Mouse (Mus musculus): ENCODE measurements around the gene Orm2.
A peak's percentile ranks its signal among the peaks of the same experiment; 100 is the strongest.
"Not testable (repeated sequence)": the region's sequence is repeated elsewhere in the genome, so short reads cannot be mapped to it uniquely, and the experiment has no call there.

The Orm2 gene

GRCm38 (mm10) chr4:63362150-63362549, at the start of gene Orm2:
TSS of gene Orm2 (plus strand) at chr4:63362449.
- DNase-seq = no peak

- DNase-seq = no peak
Measured at GRCm38 (mm10) chr4:63314063-63314462, 48.2 kb upstream of the Orm2 start.

- no peak for DNase-seq
Measured at GRCm38 (mm10) chr4:63316076-63316746, 46.0 kb upstream of the Orm2 start.

- not testable (repeated sequence) for DNase-seq
Measured at GRCm38 (mm10) chr4:63319566-63319965, 42.7 kb upstream of the Orm2 start.

DNA sequence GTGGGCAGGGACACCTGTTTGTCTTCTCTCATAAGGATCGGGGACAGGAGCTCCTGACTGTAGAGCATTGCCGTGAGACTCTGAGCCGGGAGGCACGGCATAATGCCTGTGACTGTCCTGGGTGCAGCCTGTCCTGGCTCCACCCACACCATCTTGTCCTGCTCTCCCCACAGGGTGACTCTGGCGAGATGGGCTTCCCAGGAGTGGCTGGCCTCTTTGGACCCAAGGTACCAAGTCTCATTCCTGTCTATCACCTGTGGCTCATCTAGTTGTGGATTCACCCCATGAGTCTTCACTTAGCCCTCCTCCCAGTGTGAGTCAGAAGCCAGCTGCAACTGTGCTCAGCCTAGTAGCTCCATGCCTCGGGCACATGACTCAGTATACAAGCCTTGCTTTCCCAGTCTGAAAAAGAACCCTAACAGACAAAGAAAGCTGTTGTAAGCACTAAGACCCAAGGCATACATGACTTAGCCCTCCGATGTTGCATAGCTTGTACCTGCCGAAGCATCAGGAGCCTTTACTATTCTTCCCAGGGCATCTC, 38.9 kb upstream of the Orm2 start:
- DNase-seq = no peak

DNA sequence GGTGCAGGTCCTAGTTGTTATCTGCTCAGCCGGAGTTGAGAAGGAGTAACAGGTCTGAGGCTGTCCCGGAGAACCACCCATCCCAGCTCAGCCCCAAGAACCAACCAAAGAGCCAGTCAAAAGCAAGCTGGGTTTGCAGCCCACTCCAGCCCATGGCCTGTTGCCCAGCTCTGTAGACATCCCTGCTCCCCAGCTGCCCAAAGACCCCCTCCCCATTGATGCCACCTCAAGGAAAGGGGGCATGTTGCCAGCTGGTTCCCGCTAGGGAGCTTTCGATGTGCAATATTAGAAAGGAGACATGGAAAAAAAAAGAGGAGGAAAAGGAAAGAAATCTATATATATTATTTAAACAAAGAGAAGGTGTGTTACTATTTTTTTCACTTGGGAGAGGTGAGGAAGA, 28.8 kb upstream of the Orm2 start:
- DNase-seq = no peak

GRCm38 (mm10) chr4:63338414-63339076, 23.7 kb upstream of the Orm2 start:
- no peak for DNase-seq

GRCm38 (mm10) chr4:63342491-63342890, 19.8 kb upstream of the Orm2 start:
- DNase-seq = no peak

DNA sequence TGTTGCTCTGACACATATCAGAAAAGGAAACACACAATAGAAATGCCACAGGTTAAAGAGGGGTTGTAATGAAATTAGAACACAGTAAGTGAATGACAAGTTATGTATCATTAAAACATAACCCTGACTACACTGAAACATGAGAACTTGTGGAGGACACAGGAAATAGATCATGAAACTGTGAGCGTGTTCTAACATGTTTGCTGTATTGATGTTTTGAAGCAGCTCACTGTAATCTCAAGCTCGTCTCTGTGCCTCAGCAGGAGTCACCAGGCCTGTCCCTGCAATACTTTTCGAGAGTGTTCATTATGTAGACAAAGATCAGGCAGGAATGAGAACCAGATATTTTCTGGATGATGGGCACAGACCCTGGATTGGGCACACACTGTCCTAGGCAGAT, 18.6 kb upstream of the Orm2 start:
- no peak for DNase-seq

- DNase-seq = no peak
Measured at GRCm38 (mm10) chr4:63344295-63344694, 18.0 kb upstream of the Orm2 start, which contains the start of gene Orm1. TSS of gene Orm1 (plus strand) at chr4:63344560.

- no peak for DNase-seq
Measured at GRCm38 (mm10) chr4:63345261-63345660, 17.0 kb upstream of the Orm2 start.

- no peak for DNase-seq
Measured at GRCm38 (mm10) chr4:63346659-63347058, 15.6 kb upstream of the Orm2 start.

GRCm38 (mm10) chr4:63348524-63348923, 13.7 kb upstream of the Orm2 start:
- DNase-seq = no peak

- no peak for DNase-seq
Measured at GRCm38 (mm10) chr4:63355877-63356665, 6.2 kb upstream of the Orm2 start, which contains the start of gene Orm3. TSS of gene Orm3 (plus strand) at chr4:63356162.

- no peak for DNase-seq
Measured at GRCm38 (mm10) chr4:63356981-63357570, 5.2 kb upstream of the Orm2 start.

DNA sequence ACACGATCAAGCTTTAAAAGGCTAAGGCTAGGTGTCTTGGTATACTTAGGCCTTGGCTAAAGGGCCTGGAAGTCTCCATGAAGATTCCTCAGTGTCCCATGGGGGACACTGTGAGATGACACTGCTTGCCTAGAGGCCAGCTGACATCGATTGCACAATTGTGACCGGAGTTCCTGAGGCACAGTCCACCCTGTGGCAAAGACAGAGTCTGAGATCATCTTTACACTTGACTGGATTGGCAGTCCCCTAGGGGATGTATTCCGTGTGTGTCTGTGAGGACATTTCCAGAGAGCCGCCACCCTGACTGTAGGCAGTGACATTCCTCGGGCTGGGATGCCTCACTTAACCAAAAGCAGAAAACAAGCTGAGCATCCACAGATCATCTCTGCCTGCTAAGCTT, 2.4 kb upstream of the Orm2 start:
- DNase-seq = no peak

GRCm38 (mm10) chr4:63368577-63368976, 6.3 kb downstream of the Orm2 start:
- DNase-seq = peak; percentile 48

- DNase-seq = no peak
Measured at GRCm38 (mm10) chr4:63370897-63371296, 8.6 kb downstream of the Orm2 start.

DNA sequence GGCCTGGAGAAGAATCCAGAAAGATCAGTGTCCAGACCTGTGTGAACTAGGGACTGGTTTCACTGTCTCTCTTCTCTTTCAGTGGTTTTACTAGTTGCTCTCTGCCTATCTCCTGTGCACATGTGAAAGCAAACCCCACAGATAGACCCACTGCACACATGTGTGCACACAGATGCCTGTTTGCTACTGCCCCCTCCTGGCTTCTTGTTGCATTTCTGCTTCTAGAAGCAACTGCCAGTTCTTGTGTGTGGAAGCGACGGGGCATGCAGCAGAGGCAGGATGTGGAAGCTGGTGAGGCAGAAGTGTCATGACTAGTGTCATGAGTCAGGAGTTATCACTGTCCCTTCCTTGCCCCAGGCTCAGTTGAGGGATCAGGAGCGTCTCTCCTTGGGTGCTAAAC, 9.6 kb downstream of the Orm2 start:
- no peak for DNase-seq

- no peak for DNase-seq
Measured at GRCm38 (mm10) chr4:63373404-63373803, 11.2 kb downstream of the Orm2 start.

GRCm38 (mm10) chr4:63374331-63374730, 12.1 kb downstream of the Orm2 start:
- no peak for DNase-seq

DNA sequence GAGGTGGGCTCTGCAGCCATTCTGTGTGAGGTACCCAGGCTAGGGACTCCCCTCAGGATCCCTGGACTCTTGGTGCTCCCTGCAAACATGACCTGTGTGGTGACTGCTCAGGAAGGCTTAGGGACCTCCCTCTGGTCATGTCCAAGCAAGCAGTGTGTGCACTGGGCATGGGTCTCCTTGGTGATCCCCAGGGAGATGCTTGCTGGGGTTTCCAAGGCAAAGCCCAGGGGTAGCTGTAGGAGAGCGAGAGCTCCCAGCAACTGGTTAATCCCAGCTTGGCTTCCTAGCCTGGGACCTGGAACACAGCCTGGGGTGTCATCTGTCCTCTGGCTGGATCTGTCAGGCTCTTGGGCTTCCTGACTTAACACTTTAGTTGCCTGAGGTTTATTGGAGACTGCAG, 13.1 kb downstream of the Orm2 start:
- no peak for DNase-seq

DNA sequence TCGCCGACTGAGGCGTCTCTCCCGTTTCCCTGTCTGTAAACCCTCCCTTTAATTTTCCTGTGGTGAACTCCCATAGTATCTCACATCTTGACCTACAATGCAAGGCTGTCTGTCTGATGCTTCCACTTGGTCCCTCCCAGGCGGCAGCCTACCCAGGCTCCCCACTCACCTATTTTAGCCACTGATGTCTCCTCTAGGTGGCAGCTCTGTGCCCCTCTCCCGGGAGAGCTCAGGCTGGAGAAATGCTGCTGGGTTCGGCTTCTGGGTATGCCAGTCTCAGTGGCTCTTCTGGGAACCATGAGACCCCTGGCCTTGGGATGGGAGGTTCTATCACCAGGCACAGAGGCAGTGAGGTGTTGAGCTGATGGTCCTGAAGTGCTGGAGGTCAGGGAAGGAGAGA, 15.2 kb downstream of the Orm2 start:
- DNase-seq = no peak

Data from cerebellum, adult 11-12 months (tissue).